Mouse (Mus musculus) cerebellum, adult 2 months (tissue): ENCODE results near the gene Cabp4.

Experiments
- CTCF ChIP-seq: fragments of 200-500 bp; IDR thresholded peaks from 2 replicates; pipeline ENCODE4 v1.5.1; 2011; ENCODE audit warnings: low read depth, mild to moderate bottlenecking, control low read depth, low read length, moderate library complexity, borderline replicate concordance; ENCODE audit not compliant: insufficient read depth
- POLR2A ChIP-seq: fragments of 200-500 bp; IDR thresholded peaks from 2 replicates; pipeline ENCODE4 v1.6.1; 2011; ENCODE audit warnings: low read length, control low read depth, borderline replicate concordance; ENCODE audit not compliant: insufficient read depth

GRCm38 (mm10) chr19:4088146-4088545 lies 55.7 kb downstream of the Cabp4 start:
- TF ChIP-seq CTCF: no peak
- TF ChIP-seq POLR2A: no peak
